Mouse (Mus musculus) liver, postnatal 0 days (tissue): ENCODE results near the gene Omp.

Source experiments
- CTCF ChIP-seq: sonication (generic); IDR thresholded peaks from 2 replicates; pipeline ENCODE4 v1.5.1; 2016; ENCODE audit warnings: antibody characterized with exemption, low read depth
- EP300 ChIP-seq: IDR thresholded peaks from 2 replicates; pipeline ENCODE4 v1.6.1; 2016; ENCODE audit warnings: antibody characterized with exemption, low read depth, mild to moderate bottlenecking

GRCm38 (mm10) chr7:98177071-98177485, 31.8 kb upstream of the Omp start:
- TF ChIP-seq CTCF (no peak), EP300 (no peak)
